Mouse (Mus musculus) thymus, adult 2 months (tissue): ENCODE measurements around the gene Dennd6b. TPM values are rescaled to one million over a fixed set of nuclear protein-coding genes. Genes with fewer than 3 reads are reported as not detected.

Experiments used
- DNase-seq: peaks from one replicate; pipeline ENCODE4 v3.0.0; 2021
- H3K27ac ChIP-seq: fragments of 200-500 bp; 2 replicates; pipeline ENCODE4 v1.5.1; 2012; ENCODE audit warnings: low read length, control low read depth; ENCODE audit not compliant: control insufficient read depth, insufficient read depth
- H3K27me3 ChIP-seq: fragments of 200-500 bp; 2 replicates; pipeline ENCODE4 v1.6.1; 2012; ENCODE audit warnings: mild to moderate bottlenecking, low read length, moderate library complexity, mixed read lengths; ENCODE audit not compliant: control insufficient read depth, insufficient read depth
- H3K36me3 ChIP-seq: fragments of 200-500 bp; 2 replicates; pipeline ENCODE4 v1.6.1; 2012; ENCODE audit warnings: mild to moderate bottlenecking, low read length, moderate library complexity; ENCODE audit not compliant: control insufficient read depth, insufficient read depth
- H3K4me1 ChIP-seq: fragments of 200-500 bp; replicated peaks from 2 replicates; pipeline ENCODE4 v1.6.1; 2012; ENCODE audit warnings: low read length; ENCODE audit not compliant: control insufficient read depth, insufficient read depth
- H3K4me3 ChIP-seq: fragments of 200-500 bp; 2 replicates; pipeline ENCODE4 v1.5.1; 2012; ENCODE audit warnings: mild to moderate bottlenecking, low read length, control low read depth, moderate library complexity; ENCODE audit not compliant: control insufficient read depth, insufficient read depth
- CTCF ChIP-seq: fragments of 200-500 bp; IDR thresholded peaks from 2 replicates; pipeline ENCODE4 v1.5.1; 2012; ENCODE audit warnings: mild to moderate bottlenecking, control low read depth, low read length, moderate library complexity, borderline replicate concordance; ENCODE audit not compliant: control insufficient read depth, poor library complexity, insufficient read depth; ENCODE audit errors: extremely low read depth
- POLR2A ChIP-seq: fragments of 200-500 bp; IDR thresholded peaks from 2 replicates; pipeline ENCODE4 v1.6.1; 2012; ENCODE audit warnings: mild to moderate bottlenecking, low read length, control low read depth, moderate library complexity; ENCODE audit not compliant: control insufficient read depth, poor library complexity, insufficient read depth; ENCODE audit errors: extremely low read depth
- WGBS: fragments of 180-500 bp; shearing (Covaris S2); methylation state at CpG from one replicate; pipeline ENCODE4 v1.1.7; 2018; 5-methylcytosine and 5-hydroxymethylcytosine counted together
- polyA plus RNA-seq: library from polyadenylated mRNA; depleted of rRNA; stranded (reverse); fragments of >200 nt; gene quantifications from 2 replicates; pipeline ENCODE4 v1.2.3, GENCODE M21; 2012

The Dennd6b gene
- polyA plus RNA-seq, 1 experiment: 50.1 TPM

DNA sequence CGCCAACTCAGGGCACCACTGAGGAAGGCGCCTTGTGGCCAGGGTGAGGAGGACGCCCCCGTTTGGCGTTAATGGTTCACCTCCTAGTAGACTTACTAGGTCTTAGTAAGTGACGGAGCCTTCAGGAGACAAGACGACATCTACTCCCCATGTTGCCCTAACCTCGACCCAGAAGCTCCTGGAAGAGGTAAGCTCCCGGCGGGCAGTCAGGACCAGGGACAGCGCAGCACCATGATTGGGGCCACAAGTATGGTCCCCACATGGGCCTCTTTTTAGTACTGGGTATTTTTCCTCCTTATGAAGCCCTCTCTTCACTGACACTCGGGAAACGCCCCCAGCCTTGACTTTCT, 46.3 kb downstream of the Dennd6b start:
- TF ChIP-seq POLR2A: no peak
- TF ChIP-seq CTCF: no peak
- DNase-seq: peak; percentile 39
- Histone ChIP-seq H3K27me3 (peaks cover 2% of the 10 kb centered on the region), H3K4me3 (peak overlapping the region; percentile 35), H3K36me3 (no peaks in the 10 kb centered on the region), H3K27ac (peak overlapping the region; percentile 49; the same call in 1 of the 2 replicates), H3K4me1 (peaks cover 43% of the 10 kb centered on the region)
- 16% methylated on average over 13 of the region's 13 CpGs for WGBS

- peak; percentile 67 for DNase-seq
- H3K27me3 ChIP-seq: peaks cover 5% of the 10 kb centered on the region
- H3K36me3 ChIP-seq: no peaks in the 10 kb centered on the region
- H3K4me3 ChIP-seq: peak within 1 kb of the TSS; percentile 89
- peaks cover 46% of the 10 kb centered on the region for H3K4me1 ChIP-seq
- TF ChIP-seq POLR2A: 0 out of 2 replicates have a peak, but pooled peaks have one; percentile 36
- TF ChIP-seq CTCF: no peak
- H3K27ac ChIP-seq: peak within 1 kb of the TSS; percentile 59
- WGBS: 1% methylated on average over 52 of the region's 61 CpGs
These were observed 46.8 kb downstream of the Dennd6b start, which contains the start of gene Mapk11 for GRCm38 (mm10) chr15:89149271-89150040. Mapk11 (minus strand) TSS chr15:89149628.

DNA sequence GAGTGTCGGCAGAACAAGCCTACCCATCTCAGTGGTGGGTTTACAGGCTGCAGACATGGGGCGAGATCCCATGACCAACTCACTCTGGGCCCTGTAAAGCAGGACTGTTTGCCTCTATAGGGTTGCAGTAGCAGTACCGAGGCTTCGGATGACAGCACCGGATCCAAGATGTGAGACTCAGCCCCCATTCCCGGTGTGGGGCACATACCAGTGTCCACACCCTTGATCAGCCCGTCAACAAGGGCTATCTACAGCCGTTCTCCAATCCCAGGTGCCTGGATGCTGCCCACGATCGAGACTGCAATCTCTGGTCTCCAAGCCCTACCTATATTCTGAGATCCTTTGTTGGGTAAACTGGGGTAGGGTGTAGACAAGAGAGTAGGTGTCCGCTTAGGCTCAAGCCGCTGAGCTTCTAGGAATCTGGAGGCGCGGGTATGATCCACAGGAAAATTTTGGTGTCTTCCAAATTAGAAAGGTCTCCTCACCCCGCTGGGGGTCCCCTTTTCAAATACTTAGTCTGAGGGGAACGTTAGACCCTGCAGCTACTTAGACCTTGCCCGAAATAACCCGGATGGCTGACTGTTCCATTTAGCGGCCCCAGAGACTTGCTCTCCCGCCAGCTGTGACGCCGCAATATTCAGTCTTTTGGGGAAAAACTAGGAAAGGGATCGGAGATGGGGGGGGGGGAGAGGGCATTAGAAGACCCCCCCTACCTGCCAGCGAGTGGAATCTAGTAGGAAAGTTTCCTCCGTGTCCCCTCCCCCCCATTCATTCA, 47.6 kb downstream of the Dennd6b start:
- TF ChIP-seq CTCF: no peak
- TF ChIP-seq POLR2A: no peak
- peak overlapping the region; percentile 89 for H3K4me3 ChIP-seq
- H3K27me3 ChIP-seq: peaks cover 5% of the 10 kb centered on the region
- H3K27ac ChIP-seq: peak overlapping the region; percentile 20; the same call in 1 of the 2 replicates
- 14% methylated on average over 25 of the region's 25 CpGs for WGBS
- peaks cover 46% of the 10 kb centered on the region for H3K4me1 ChIP-seq
- H3K36me3 ChIP-seq: no peaks in the 10 kb centered on the region
- DNase-seq: peak; percentile 22

GRCm38 (mm10) chr15:89147895-89148294, 48.4 kb downstream of the Dennd6b start:
- DNase-seq: no peak
- TF ChIP-seq POLR2A (no peak), CTCF (no peak)
- H3K27ac ChIP-seq: no peak overlapping the region
- 79% methylated on average over 4 of the region's 4 CpGs for WGBS
- H3K4me1 ChIP-seq: peaks cover 46% of the 10 kb centered on the region
- H3K4me3 ChIP-seq: no peak overlapping the region
- H3K27me3 ChIP-seq: peaks cover 5% of the 10 kb centered on the region
- H3K36me3 ChIP-seq: no peaks in the 10 kb centered on the region

GRCm38 (mm10) chr15:89147456-89147855, 48.8 kb downstream of the Dennd6b start:
- Histone ChIP-seq H3K4me3 (no peak overlapping the region), H3K27me3 (peaks cover 5% of the 10 kb centered on the region), H3K36me3 (no peaks in the 10 kb centered on the region), H3K4me1 (peaks cover 46% of the 10 kb centered on the region), H3K27ac (no peak overlapping the region)
- DNase-seq: peak; percentile 19
- TF ChIP-seq CTCF: no peak
- TF ChIP-seq POLR2A: no peak
- WGBS: 24% methylated on average over 10 of the region's 10 CpGs

DNA sequence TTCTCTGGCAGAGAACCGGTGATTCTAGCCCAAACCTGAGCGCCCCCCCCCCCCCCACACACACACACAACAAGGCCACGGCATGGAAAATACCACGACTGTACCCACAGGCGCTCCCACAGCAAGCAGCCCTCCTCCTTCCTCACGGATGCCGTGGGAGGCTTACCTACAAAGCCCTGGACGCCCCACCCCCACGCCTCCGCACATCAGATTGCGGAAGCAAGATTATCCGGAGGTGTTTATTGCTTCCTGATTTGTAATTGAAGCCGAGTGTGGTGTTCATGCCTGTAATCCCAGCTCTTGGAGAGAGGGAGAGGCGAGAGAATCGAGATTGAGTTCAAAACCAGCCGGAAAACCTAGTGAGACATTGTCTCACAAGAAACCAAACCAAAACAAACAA, 49.3 kb downstream of the Dennd6b start:
- DNase-seq: peak; percentile 77
- Histone ChIP-seq H3K4me1 (peaks cover 46% of the 10 kb centered on the region), H3K27me3 (peaks cover 5% of the 10 kb centered on the region), H3K36me3 (no peaks in the 10 kb centered on the region), H3K4me3 (peak overlapping the region; percentile 36), H3K27ac (no peak overlapping the region)
- WGBS: 3% methylated on average over 14 of the region's 16 CpGs
- TF ChIP-seq POLR2A (no peak), CTCF (no peak)
